In the genomic region with DNA sequence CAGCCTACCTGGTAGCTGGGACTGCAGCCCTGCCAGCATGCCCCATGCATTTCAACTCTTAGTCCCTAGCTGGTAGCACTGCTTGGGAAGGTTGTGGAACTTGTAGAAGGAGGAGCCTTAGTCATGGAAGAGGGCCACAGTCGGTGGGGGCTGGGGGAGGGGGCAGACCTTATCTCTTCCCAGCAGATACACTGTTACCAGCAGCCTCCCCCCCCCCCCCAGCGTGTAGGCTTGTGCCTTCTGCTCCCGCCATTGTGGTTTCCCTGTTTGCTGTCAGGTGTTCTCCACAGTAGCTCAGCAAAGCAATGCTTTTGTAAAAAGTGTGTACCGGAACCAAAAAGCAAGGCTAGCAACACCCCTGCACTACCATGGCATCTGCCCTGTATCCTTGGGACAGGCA, we compare ENCODE assay signal across 39 mouse cellular contexts. TPM values are rescaled to one million over a fixed set of nuclear protein-coding genes. Genes with fewer than 3 reads are reported as not detected.
"Had no signal": no experiment of that assay in that cellular context is flagged by ENCODE, and none has a peak within 500 bp of the region (broad histone marks: within the 10 kb centered on the region; RNA-seq: fewer than 3 reads in every experiment).

No protein-coding gene starts in this region.

- DNase-seq: cerebellum, adult 8-10 months; cerebellum, adult 9-10 months; cerebellum, adult 9-11 months; cerebellum, postnatal 10 days; cerebellum, postnatal 14 days; cerebellum, postnatal 25 days; cerebellum, postnatal 36 days; embryo, embryonic 11 days; forebrain, postnatal 0 days; gastrocnemius, adult 2 months; gastrocnemius, postnatal 10 days; gastrocnemius, postnatal 14 days; gastrocnemius, postnatal 25 days; gastrocnemius, postnatal 36 days; heart, adult 18-20 months; heart, adult 2 months had no signal

- H3K4me1 ChIP-seq: embryonic facial prominence, embryonic 12.5 days; forebrain, embryonic 15.5 days had no signal

- H3K9me3 ChIP-seq: embryonic facial prominence, embryonic 10.5 days; embryonic facial prominence, embryonic 13.5 days; embryonic facial prominence, embryonic 15.5 days; forebrain, embryonic 10.5 days; forebrain, embryonic 12.5 days; forebrain, embryonic 13.5 days; forebrain, embryonic 15.5 days had no signal

- H3K27ac ChIP-seq: embryonic facial prominence, embryonic 10.5 days; embryonic facial prominence, embryonic 12.5 days; embryonic facial prominence, embryonic 13.5 days; embryonic facial prominence, embryonic 15.5 days; forebrain, embryonic 10.5 days; forebrain, embryonic 12.5 days; forebrain, embryonic 13.5 days; forebrain, embryonic 15.5 days; gastrocnemius, adult 2 months; heart, adult 2 months had no signal

- H3K4me3 ChIP-seq: embryonic facial prominence, embryonic 10.5 days; embryonic facial prominence, embryonic 12.5 days; embryonic facial prominence, embryonic 13.5 days; embryonic facial prominence, embryonic 15.5 days; erythroblast, embryonic 14.5 days; forebrain, embryonic 10.5 days; forebrain, embryonic 12.5 days; forebrain, embryonic 13.5 days; forebrain, embryonic 15.5 days; gastrocnemius, adult 2 months; heart, adult 2 months had no signal

- H3K36me3 ChIP-seq: embryonic facial prominence, embryonic 10.5 days; embryonic facial prominence, embryonic 12.5 days; embryonic facial prominence, embryonic 13.5 days; embryonic facial prominence, embryonic 15.5 days; forebrain, embryonic 10.5 days; forebrain, embryonic 12.5 days; forebrain, embryonic 15.5 days had no signal

- H3K9ac ChIP-seq: embryonic facial prominence, embryonic 12.5 days; embryonic facial prominence, embryonic 13.5 days; embryonic facial prominence, embryonic 15.5 days; forebrain, embryonic 12.5 days; forebrain, embryonic 13.5 days; forebrain, embryonic 15.5 days; forebrain, postnatal 0 days had no signal

- H3K27me3 ChIP-seq: embryonic facial prominence, embryonic 12.5 days; embryonic facial prominence, embryonic 13.5 days; embryonic facial prominence, embryonic 15.5 days; forebrain, embryonic 12.5 days; forebrain, embryonic 13.5 days; forebrain, embryonic 15.5 days had no signal

RNA-seq across cellular contexts. Expression of a gene that starts 28.6 kb away (rescaled TPM):
- total RNA-seq: common myeloid progenitor, adult 5-6 weeks; forebrain, postnatal 0 days; gastrocnemius, adult 18-20 months; gastrocnemius, adult 2 months; gastrocnemius, adult 8-10 months; gastrocnemius, postnatal 25 days; gastrocnemius, postnatal 36 days; gastrocnemius, postnatal 4 days; granulocyte monocyte progenitor cell, adult 5-6 weeks; heart, adult 18-20 months; heart, adult 2 months; heart, adult 8-10 months had no signal
- polyA plus RNA-seq: cortical plate, adult 2 months; embryonic facial prominence, embryonic 10.5 days; embryonic facial prominence, embryonic 11.5 days; embryonic facial prominence, embryonic 12.5 days; embryonic facial prominence, embryonic 13.5 days; embryonic facial prominence, embryonic 14.5 days; embryonic facial prominence, embryonic 15.5 days; erythroblast, embryonic 14.5 days; forebrain, embryonic 10.5 days; forebrain, embryonic 11.5 days; forebrain, embryonic 12.5 days; forebrain, embryonic 13.5 days; forebrain, embryonic 14.5 days; forebrain, embryonic 15.5 days; forebrain, embryonic 16.5 days; forebrain, postnatal 0 days; frontal cortex, adult 2 months; gonadal fat pad, adult 2 months; heart, adult 2 months had no signal

RNA-seq across cellular contexts. Expression of a gene that starts 36.8 kb away (rescaled TPM):
- total RNA-seq: common myeloid progenitor, adult 5-6 weeks; forebrain, postnatal 0 days; gastrocnemius, adult 18-20 months; gastrocnemius, adult 2 months; gastrocnemius, adult 8-10 months; gastrocnemius, postnatal 10 days; gastrocnemius, postnatal 14 days; gastrocnemius, postnatal 25 days; gastrocnemius, postnatal 36 days; gastrocnemius, postnatal 4 days; granulocyte monocyte progenitor cell, adult 5-6 weeks; heart, adult 18-20 months; heart, adult 2 months; heart, adult 8-10 months had no signal
- polyA plus RNA-seq: cortical plate, adult 2 months; embryonic facial prominence, embryonic 10.5 days; embryonic facial prominence, embryonic 11.5 days; embryonic facial prominence, embryonic 12.5 days; embryonic facial prominence, embryonic 13.5 days; embryonic facial prominence, embryonic 14.5 days; embryonic facial prominence, embryonic 15.5 days; erythroblast, embryonic 14.5 days; forebrain, embryonic 11.5 days; forebrain, embryonic 14.5 days; forebrain, postnatal 0 days; frontal cortex, adult 2 months; gonadal fat pad, adult 2 months; heart, adult 2 months had no signal

RNA-seq across cellular contexts. Expression of a gene that starts 53.2 kb away (rescaled TPM):
- total RNA-seq: common myeloid progenitor, adult 5-6 weeks; forebrain, postnatal 0 days; gastrocnemius, adult 18-20 months; gastrocnemius, adult 2 months; gastrocnemius, adult 8-10 months; gastrocnemius, postnatal 10 days; gastrocnemius, postnatal 14 days; gastrocnemius, postnatal 25 days; gastrocnemius, postnatal 36 days; gastrocnemius, postnatal 4 days; granulocyte monocyte progenitor cell, adult 5-6 weeks; heart, adult 18-20 months; heart, adult 2 months had no signal
- polyA plus RNA-seq: cortical plate, adult 2 months; embryonic facial prominence, embryonic 11.5 days; embryonic facial prominence, embryonic 15.5 days; erythroblast, embryonic 14.5 days; forebrain, embryonic 11.5 days; forebrain, embryonic 12.5 days; forebrain, embryonic 13.5 days; forebrain, embryonic 15.5 days; forebrain, embryonic 16.5 days; forebrain, postnatal 0 days; frontal cortex, adult 2 months had no signal
